Mouse (Mus musculus): ENCODE measurements around the gene Dnm1l.

The Dnm1l gene

GRCm38 (mm10) chr16:16302369-16303137 is 56.2 kb downstream of the Dnm1l start, which contains the start of gene Yars2:
Gene Yars2, plus strand, starts transcription at chr16:16302965.
- H3K4me3 ChIP-seq (replicated peaks; ENCODE audit: low read length), result peak within 1 kb of the TSS; percentile 98
- peaks cover 34% of the 10 kb centered on the region for H3K4me1 ChIP-seq (replicated peaks; ENCODE audit: low read depth, low read length)

GRCm38 (mm10) chr16:16273752-16274151 is 85.0 kb downstream of the Dnm1l start:
- H3K4me3 ChIP-seq (replicated peaks; ENCODE audit: low read length), result no peak overlapping the region
- no peaks in the 10 kb centered on the region for H3K27me3 ChIP-seq (ENCODE audit: insufficient read depth, low read length)
- no peaks in the 10 kb centered on the region for H3K9me3 ChIP-seq (ENCODE audit: low read length)
- H3K36me3 ChIP-seq (ENCODE audit: insufficient read depth, low read length), result peaks cover 23% of the 10 kb centered on the region
- H3K4me1 ChIP-seq (replicated peaks; ENCODE audit: low read depth, low read length), result peaks cover 12% of the 10 kb centered on the region
- no peak for TF ChIP-seq CTCF (conservative IDR thresholded peaks at IDR 0.05; ENCODE audit: low read length)
- TF ChIP-seq NANOG (IDR thresholded peaks at IDR 0.05; ENCODE audit: borderline replicate concordance, low read length), result no peak
- no peak for TF ChIP-seq POU5F1 (IDR thresholded peaks at IDR 0.05; ENCODE audit: borderline replicate concordance, low read length)

More at GRCm38 (mm10) chr16:16302369-16303137, 56.2 kb downstream of the Dnm1l start, which contains the start of gene Yars2:
- H3K27me3 ChIP-seq (ENCODE audit: insufficient read depth, low read length), result no peaks in the 10 kb centered on the region
- peaks cover 33% of the 10 kb centered on the region for H3K36me3 ChIP-seq (ENCODE audit: insufficient read depth, low read length)
- no peaks in the 10 kb centered on the region for H3K9me3 ChIP-seq (ENCODE audit: low read length)
- TF ChIP-seq NANOG (IDR thresholded peaks at IDR 0.05; ENCODE audit: borderline replicate concordance, low read length) (no peak), POU5F1 (IDR thresholded peaks at IDR 0.05; ENCODE audit: borderline replicate concordance, low read length) (no peak), CTCF (conservative IDR thresholded peaks at IDR 0.05; ENCODE audit: low read length) (no peak; the same call in 1 of the 2 replicates)

- no peak for TF ChIP-seq CTCF (conservative IDR thresholded peaks at IDR 0.05; ENCODE audit: low read length)
- TF ChIP-seq POU5F1 (IDR thresholded peaks at IDR 0.05; ENCODE audit: borderline replicate concordance, low read length), result no peak
- no peak for TF ChIP-seq NANOG (IDR thresholded peaks at IDR 0.05; ENCODE audit: borderline replicate concordance, low read length)
- Histone ChIP-seq H3K4me3 (replicated peaks; ENCODE audit: low read length) (no peak overlapping the region), H3K4me1 (replicated peaks; ENCODE audit: low read depth, low read length) (peaks cover 12% of the 10 kb centered on the region), H3K36me3 (ENCODE audit: insufficient read depth, low read length) (peaks cover 29% of the 10 kb centered on the region), H3K27me3 (ENCODE audit: insufficient read depth, low read length) (no peaks in the 10 kb centered on the region), H3K9me3 (ENCODE audit: low read length) (no peaks in the 10 kb centered on the region)
Measured at GRCm38 (mm10) chr16:16272978-16273377, 85.8 kb downstream of the Dnm1l start.

GRCm38 (mm10) chr16:16262436-16262835 is 96.3 kb downstream of the Dnm1l start:
- H3K4me1 ChIP-seq (replicated peaks; ENCODE audit: low read depth, low read length), result no peaks in the 10 kb centered on the region
- no peak overlapping the region for H3K4me3 ChIP-seq (replicated peaks; ENCODE audit: low read length)
- TF ChIP-seq CTCF (conservative IDR thresholded peaks at IDR 0.05; ENCODE audit: low read length), result no peak
- no peak for TF ChIP-seq POU5F1 (IDR thresholded peaks at IDR 0.05; ENCODE audit: borderline replicate concordance, low read length)
- TF ChIP-seq NANOG (IDR thresholded peaks at IDR 0.05; ENCODE audit: borderline replicate concordance, low read length), result no peak
- H3K36me3 ChIP-seq (ENCODE audit: insufficient read depth, low read length), result peaks cover 52% of the 10 kb centered on the region
- no peaks in the 10 kb centered on the region for H3K27me3 ChIP-seq (ENCODE audit: insufficient read depth, low read length)
- no peaks in the 10 kb centered on the region for H3K9me3 ChIP-seq (ENCODE audit: low read length)
